Mouse (Mus musculus) right cerebral cortex, postnatal 36 days (tissue): ENCODE data around the gene Cwh43.
A peak's percentile ranks its signal among the peaks of the same experiment; 100 is the strongest.
"Not testable (repeated sequence)": the region's sequence is repeated elsewhere in the genome, so short reads cannot be mapped to it uniquely, and the experiment has no call there.

ENCODE experiments used
- DNase-seq, 2 experiments: peaks; one replicate each; pipeline ENCODE4 v3.0.0; 2022; ENCODE audit warnings: low spot score in 2 of 2, mixed read lengths in 1 of 2

Cwh43 gene

DNA sequence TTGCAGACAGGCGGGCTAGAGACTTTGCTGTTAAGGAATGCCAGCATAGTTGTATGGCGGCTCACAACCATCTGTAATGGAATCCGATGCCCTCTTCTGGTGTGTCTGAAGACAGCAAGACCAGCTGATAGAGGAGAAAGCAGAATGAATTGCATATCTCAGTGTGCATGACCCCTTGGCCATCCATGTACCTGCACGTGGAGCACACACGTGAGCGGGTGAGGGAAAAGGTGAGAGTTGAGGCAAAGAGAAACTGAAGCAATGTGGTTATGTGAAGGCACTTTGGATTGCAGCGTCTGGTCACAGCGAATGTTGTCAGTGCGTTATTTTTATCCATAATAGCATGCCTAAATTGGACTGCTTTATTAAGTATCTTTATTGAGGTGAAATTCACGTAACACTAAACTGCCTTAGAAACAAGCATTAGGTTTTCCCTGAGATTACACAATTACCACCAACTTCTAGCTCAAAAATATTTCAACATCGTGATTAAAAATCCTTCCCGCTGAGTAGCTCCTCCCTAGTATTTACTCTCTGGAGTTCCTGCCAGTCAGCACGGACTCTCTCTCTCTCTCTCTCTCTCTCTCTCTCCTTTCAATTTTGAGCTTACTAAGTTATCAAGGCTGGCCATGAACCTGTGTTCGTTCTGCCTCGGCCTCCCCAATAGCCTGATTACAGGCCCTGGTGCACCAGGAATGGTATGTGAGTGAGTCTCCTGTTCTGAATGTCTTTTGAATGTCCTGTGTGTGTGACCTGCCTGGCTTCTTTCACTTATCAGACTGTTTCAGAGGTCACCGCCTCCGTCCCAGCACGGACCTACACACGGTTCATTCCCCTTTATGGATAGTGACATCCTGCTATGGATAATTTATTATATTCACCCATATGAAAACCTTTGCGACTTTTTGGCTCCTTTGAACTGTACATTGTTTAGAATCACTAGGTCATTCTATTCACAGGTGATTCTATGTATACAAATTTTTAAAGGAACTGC lies 68.8 kb downstream of the Cwh43 start:
- DNase-seq, result no peak

DNA sequence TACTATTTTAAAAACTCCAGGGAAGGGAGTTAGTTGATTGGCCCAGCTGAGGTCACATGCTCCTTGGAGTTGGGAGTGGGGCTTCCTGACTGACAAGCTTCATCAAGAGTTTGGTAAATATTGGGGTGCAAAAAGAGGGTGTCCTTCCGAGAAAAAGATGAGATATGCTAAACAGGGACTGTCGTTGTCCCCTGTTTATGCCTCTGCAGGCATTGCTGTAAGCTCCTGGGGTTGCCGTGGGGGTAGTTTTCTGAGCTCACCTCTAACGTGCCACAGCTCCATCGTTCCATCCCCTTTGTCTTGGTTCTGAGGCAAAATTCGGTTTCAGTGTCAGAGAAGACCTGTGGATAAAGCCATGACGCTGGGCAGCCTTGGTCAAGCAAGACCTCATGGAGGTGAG lies 74.8 kb downstream of the Cwh43 start, which contains the start of gene Dcun1d4:
Gene Dcun1d4, plus strand, starts transcription at position 301 of the 400 bp plus-strand sequence.
- DNase-seq, result no peak

DNA sequence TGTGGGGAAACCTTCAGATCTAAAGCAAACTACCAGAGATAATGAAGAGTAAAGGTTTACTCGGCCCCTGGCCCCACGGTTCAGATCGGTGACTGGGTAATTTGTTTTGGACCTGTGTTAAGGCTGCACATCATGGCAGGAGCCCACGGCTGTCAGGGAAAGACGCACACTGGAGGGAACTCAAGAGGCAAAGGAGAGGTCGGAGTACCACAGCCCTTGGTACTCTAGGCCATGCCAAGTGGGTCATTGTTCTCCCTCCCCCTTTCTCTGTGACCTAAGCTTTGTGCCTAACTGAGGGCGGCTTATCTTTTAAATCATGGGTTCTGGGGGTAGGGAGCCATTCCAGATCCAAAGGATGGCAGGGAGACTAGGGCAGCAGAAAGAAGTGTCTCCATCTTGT lies 75.5 kb downstream of the Cwh43 start:
- no peak for DNase-seq

DNA sequence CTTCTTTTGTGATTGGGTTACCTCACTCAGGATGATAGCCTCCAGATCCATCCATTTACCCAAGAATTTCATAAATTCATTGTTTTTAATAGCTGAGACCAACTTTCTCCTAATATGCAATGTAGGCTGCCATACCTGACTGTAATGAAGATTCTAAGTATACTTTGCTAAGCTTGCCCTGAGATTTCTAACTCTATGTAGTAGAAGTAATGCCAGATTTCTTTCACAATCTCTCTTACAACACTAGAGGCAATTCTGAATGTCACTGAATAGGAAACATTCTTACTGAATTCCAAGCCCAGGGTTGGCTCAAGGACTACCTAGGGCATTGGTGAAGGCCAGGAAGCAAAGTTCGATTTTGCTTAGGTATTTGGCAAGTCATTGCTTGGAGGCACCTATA lies 76.5 kb downstream of the Cwh43 start:
- DNase-seq, result not testable (repeated sequence)

DNA sequence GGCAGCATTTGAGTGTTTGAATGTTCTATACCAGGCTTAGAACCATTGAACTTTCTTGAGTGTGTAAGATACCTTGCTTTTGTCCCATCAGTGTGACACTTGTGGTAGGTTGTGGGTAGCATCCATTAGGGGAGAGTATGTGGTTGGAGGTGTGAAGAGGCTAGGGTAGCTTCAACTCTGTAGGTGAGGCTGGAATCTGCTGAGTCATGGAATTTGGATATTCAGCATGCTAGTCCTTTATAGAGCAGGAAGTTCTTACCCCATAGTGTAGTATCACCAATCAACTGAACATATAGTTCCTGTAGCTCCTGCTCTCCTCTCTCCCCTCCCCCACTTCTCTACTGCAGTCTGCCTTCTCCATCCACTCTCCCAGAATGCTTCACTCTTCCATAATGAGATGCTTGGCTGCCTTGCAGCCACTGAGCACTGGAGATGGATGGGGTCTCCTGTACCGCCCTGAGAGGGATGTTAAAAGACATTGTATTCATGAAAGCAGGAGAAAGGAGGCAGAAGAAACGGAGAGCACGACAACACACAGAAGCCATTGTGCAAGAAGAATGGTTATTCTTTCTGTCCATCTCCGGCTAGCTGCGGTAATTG lies 78.2 kb downstream of the Cwh43 start:
- DNase-seq, result no peak

DNA sequence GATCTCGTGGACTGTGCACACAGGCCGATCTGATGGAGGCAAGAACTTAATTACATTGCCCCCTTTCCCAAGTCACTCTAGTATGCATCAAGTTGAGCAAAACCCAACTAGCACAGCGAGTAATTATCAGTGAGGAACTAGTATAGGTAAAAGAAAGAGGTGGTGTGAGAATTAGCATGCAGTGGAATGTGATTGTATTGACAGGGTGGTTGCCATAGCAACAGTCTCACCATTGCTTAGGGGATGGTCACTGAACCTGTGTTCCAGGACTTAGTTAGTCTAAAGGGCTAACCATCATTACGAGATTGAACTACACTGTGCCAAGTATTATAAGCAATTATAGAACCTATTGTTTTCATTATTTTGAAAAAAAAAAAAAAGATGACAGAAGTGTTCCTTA lies 80.6 kb downstream of the Cwh43 start:
- DNase-seq, result no peak

DNA sequence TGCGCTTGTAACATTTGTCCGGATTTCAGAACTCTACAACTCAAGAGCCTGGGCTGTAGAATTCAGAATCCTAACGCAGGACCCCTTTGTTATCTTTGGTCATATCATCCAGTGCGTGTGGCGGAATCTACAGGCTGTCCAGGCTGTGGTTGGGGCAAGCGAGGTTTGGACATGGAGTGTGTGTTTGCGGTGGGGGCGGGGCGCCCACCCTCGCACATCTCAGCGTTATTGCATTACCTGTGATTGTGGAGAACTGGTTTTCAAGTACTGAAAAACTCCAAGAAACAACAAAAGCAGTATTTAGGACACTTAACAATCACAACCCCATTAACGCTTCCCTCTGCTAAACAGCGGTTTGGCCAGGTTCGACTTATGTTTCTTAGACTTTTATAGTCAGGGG lies 84.0 kb downstream of the Cwh43 start:
- DNase-seq, result no peak

DNA sequence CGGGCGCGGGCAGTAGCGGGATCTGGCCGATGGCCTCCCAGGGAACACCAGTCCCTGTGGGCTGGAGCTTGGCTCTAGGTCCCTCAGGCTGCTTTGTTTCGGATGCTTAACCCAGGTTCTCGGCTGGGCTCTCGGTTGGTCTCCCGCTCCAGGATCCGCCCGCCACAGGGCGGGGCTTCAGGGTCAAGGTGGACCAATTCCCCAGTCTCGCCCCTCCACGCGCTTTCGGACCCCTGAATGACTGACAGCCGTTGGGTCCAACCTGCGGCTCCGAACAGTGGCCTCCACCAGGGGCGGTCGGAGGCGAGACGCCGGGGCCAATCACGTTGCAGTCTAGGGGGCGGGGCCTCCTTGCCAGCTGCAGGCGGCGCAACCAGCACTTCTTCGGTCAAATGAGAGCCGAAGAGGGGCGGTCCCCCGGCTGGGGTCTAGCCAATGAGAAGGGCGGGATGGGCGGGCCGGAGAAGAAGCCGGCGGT lies 84.8 kb downstream of the Cwh43 start:
- peak; percentile 100 for DNase-seq

DNA sequence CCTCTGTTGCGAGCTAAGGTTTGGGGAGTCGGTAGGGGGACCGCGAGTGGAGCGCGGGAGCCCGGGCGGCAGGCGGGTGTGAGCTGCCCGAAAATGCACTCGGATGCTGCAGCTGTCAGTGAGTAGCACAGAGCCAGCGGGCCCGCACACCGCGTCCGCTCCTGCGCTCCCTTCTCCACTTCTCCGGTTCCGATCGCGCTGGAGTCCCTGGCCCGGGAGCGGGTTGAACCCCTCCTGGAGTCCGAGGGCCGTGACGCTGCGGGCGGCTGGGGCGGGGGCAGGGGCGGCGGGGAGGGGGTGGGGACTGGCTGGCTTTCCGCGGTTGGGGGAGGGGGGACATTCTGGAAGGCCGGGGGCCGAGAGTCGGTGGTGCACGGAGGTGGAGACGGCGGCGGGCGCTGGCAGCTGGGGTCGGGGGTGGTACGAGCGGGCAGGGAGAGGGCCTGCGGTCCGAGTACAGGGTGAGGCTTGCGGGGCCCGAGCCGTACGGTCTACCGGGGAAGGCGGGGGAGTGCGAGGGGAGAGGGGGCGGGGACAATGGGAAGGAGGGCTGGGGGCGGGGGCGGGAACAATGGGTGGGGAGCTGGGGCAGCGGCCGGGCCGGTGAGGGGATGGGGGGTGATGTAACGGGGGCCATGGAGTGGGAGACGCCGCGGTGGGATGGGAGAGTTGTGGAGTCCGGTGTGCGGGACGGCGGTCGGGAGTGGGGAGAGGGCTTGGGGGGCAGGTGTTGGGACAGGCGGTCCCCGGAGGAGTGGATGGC lies 85.4 kb downstream of the Cwh43 start:
- no peak for DNase-seq

DNA sequence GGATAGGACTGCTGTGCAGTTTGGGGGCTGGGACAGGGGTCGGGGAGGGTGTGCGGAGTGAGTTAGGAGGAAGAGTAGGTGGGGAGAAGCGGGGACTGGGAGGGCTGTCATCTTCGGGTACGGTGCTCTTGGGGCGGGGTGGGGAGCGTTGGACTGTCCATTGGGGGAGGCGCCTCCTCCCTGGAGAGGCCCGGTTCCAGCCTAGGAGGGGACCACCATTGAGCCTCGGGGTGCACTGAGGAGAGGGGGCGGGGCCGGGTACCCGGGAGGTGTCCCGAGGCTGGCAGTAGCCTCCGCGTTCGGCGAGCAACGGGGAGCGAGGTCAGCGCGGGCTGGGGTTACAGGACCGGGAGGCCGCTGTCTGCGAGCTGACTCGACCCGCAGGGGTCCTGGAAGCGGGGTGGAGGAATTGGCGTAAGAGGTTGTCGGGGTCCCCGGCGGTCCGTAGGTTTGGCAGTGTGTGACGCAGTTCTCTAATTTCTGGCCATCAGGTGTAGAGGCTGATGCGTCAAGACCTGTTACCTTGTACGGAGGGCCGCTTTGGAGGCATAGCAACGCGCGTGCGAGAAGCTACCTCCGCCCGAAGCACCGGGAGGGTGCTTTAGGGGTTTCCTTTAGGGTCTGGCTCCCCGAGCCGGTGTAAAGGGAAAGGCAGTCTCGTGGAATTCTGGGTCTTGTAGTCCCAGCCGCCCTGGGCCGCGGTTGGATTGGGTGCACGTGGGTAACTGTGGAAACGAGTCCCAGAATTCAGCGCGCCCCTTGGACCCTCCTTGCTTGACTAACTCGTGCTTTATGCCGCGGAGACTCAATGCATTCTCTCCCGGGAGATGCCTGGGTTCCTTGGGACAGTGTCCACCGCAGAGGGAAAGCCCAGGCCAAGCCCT lies 86.2 kb downstream of the Cwh43 start:
- DNase-seq, result peak; percentile 92 to 93

DNA sequence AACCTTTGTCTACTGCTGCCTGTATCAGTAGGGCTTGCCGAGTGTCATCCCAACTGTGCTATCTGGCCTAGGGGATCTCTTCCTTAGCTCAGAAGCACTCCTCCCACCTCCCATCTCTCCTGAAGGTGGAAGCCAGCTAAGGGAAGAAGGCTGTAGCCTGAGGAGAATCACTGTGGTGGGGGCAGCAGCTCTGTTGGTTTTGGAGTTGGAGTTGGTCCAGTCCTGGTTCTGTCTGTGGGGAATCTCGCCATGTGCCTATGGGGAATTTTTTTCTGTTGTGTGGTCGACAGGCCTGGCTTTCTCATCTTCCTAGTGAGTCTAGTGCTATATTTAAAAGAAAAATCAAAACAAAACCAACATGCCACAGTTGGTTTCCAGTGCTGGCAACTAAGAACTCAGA lies 91.5 kb downstream of the Cwh43 start:
- DNase-seq, result peak in 1 of 2 experiments; percentile 19

DNA sequence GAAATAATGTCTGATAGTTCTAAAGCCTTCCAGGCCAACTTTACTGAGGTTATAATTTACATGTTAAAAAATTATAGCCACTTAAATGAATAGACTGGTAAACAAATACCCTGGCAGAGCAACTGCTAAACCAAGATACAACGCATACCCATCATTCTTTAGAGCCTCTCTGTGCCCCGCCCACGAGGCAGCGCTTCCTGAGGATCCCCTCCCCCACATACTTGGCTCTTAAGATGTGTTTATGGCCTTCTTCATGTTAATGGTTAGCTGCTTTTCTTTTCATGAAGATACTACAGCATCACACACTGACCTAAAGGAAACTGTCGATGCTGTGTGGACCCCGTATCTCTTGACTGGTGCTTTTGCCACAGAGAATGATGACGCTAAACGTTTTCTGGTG lies 92.7 kb downstream of the Cwh43 start:
- DNase-seq, result no peak

DNA sequence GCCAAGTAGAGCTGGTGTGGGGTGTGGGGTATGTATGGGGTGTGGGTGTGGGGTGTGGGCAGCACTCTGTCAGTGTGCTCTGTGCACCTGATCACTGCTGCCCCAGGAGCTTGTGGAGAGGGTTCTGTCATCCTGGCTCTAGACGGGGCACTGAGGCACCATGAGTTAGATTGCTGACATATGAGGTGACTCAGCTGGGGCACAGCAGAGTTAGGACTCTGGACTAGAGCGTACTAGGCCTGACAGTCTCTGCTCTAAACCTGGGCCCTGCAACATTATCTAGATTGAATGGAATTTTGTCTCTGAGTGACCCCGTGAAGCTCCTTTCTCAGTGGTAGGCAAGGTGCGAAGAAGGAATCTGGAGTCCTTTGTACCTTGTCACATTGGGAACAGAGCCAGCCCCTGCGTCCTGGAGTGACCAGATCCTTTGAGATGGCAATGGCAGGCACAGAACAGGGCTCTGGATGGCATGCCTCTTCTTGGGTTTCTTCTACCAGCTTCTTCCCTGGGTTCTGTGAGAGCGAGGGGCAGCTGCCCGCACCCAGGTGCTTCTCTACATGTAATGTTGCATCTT lies 95.1 kb downstream of the Cwh43 start:
- no peak for DNase-seq

DNA sequence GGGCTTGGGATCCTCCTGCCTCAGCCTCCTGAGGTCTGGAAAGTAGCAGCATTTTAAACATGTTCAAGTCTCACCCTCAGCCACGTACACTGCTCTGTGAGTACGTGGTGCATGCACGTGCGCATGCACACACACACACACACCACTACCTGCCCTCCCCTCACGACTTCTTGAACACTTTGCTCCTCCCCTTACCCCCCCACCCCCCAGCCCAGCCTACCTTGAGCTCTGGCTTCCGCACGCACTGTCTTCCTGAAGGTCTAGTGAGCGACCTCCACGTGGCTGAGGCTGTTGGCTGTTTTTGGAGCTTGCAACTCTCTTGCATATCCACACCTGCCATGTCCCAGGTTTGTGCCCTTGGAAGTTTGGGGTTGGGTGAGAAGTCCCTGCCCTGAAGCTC lies 96.5 kb downstream of the Cwh43 start:
- DNase-seq, result no peak
